Mouse (Mus musculus) kidney, adult 11 months (tissue): ENCODE measurements around the gene Ankrd55.

Source experiments
- DNase-seq: peaks from one replicate; pipeline ENCODE4 v3.0.0; 2022

Ankrd55 gene

GRCm38 (mm10) chr13:112288225-112289178 lies at the start of gene Ankrd55:
TSS of gene Ankrd55 (plus strand) at chr13:112288451.
- DNase-seq = peak; percentile 34

GRCm38 (mm10) chr13:112239239-112239638 lies 49.0 kb upstream of the Ankrd55 start:
- DNase-seq = no peak

GRCm38 (mm10) chr13:112241431-112241830 lies 46.8 kb upstream of the Ankrd55 start:
- no peak for DNase-seq

GRCm38 (mm10) chr13:112245131-112245530 lies 43.1 kb upstream of the Ankrd55 start:
- DNase-seq = no peak

GRCm38 (mm10) chr13:112251433-112251832 lies 36.8 kb upstream of the Ankrd55 start:
- DNase-seq = no peak

DNA sequence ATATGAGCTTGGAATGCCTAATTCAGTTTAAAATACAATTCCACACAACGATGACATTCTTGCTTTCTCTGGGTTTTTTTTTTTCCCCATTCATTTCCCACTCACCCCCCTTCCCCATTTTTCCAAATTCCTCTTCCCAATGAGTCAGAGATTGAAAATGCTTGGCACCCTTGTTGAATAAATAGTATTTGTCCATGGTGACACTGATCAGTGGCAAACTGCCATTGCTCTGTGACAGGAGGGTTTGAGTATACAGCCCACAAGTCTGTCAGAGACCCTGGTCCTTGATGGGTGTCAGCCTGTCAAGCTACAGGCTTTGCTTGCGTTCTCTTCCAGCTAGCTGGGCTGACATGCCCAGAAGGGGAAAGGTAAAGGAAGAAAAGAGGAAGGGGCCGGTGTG lies 36.2 kb upstream of the Ankrd55 start:
- no peak for DNase-seq

GRCm38 (mm10) chr13:112252991-112253620 lies 35.1 kb upstream of the Ankrd55 start:
- DNase-seq = no peak

GRCm38 (mm10) chr13:112254116-112254515 lies 34.1 kb upstream of the Ankrd55 start:
- no peak for DNase-seq

GRCm38 (mm10) chr13:112255862-112256261 lies 32.4 kb upstream of the Ankrd55 start:
- DNase-seq = no peak

DNA sequence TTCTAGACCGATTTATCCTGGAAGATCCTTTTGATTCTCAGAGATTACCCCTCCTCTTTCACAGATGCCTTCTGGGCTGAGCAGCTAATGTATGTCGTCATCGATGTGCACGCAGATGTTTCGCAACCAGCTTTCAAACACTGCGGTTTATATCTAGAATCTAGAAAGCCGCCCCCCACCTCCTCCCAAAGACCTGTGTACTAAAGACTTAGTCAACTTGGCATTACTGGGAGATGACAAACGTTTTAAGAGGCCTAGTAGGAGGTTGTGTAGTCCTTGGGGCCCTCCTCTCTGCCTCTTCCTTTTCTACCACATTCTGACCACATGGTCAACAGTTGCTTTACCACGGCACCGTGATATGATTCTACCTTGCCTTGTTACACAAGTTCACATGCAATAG lies 29.8 kb upstream of the Ankrd55 start:
- DNase-seq = no peak

DNA sequence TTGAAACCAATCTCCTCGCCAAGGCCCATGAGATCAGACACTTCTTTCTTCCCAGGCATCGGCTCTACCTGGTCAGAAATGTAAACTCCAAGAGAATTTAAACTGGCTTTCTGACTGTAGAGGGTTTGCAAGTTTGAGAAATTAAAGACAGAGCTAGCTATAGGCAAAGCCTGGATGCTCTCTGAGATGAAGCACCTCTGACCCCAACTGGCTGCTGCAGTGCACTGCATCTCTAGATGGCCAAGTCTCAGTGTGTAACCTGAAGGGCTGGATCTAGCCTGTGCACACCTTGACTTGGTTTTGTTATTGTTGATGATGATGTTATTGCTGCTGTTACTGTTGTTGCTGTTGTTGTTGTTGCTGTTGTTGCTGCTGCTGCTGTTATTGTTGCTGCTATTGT lies 28.9 kb upstream of the Ankrd55 start:
- DNase-seq = peak; percentile 67

DNA sequence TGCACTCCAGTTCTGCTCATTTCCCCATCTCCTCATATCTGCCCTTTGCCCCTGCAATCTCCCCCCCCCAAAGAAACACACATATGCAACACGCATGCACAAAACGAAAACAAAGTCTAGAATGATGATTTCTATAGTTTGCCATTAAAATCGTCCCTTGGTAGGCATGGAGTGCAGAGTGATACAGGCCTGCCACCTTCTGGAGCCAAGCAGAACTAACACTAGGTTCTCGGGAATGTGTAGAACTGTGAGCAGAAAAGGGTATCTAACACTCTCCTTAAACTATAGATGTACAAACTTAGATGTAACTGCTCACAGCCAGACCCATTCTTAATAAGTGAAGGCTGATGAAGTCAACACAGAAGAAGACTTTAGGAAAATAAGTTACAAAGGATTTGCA lies 23.6 kb upstream of the Ankrd55 start:
- no peak for DNase-seq

DNA sequence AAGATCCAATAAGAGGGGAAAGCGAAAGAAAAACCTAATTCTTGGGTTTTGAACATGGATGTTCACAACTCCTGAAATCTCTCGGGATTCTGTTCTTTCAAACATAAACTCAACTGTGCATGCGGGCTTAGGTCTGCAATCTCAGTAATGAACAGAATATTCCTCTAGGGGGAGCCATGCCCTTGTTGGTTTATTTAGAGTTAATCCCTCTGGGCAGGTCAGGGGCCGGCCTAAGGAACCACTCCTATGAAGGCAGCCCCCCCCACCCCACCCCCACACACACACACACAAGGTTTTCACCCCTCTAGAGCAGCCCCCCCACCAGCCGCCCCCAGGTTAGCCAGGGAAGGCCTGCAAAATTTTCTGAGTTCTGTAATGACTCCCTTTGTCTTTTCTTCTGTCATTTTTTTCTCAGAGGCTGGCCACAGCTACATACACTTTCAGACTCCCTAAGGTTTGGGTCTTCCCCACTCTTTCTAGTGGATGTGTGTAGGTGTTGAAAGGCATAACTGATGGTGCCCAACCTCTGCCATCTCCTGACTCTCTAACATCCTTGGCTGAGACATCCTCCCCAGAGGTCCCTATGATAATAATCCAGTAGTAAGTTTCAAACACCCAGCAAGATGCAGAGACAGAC lies 16.2 kb upstream of the Ankrd55 start:
- no peak for DNase-seq

- no peak for DNase-seq
Measured at GRCm38 (mm10) chr13:112274636-112275035, 13.6 kb upstream of the Ankrd55 start.

DNA sequence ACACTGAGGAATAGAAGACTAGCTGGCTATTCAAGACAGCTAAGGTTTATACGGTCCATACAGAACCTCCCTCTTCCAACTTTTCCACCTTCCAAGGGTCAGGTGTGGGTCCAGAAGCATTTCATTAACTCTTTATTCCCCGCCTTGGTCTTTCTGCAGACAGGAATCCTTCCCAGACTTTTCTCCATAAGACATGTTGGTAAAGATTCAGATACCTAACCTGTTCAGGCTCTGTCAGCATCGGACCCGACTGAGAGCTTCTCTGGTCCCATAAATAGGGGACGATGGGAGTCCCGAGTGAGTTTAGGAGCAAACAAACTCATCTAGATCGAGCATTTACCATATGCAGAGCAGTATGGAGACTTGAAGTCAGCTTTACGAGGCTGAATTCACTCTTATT lies 12.3 kb upstream of the Ankrd55 start:
- no peak for DNase-seq

DNA sequence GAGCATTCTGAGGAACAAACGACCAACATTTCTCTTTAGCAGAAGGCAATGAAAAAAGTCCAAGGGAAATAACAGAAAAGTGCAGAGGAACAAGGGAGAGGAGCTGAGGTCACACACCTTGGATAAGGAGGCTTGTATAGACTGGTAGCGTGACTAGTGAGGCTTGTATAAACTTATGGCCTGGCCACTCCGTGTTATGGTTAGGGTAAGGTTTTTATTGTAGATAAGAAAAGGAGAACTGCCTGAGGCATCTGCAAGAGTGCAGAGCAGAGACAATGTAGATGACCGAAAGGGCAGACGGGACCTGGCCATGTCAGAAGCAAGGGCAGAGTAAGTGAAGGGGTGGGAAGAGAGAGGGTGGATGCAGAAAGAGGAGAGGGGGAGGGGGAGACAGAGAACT lies 10.7 kb upstream of the Ankrd55 start:
- DNase-seq = no peak

DNA sequence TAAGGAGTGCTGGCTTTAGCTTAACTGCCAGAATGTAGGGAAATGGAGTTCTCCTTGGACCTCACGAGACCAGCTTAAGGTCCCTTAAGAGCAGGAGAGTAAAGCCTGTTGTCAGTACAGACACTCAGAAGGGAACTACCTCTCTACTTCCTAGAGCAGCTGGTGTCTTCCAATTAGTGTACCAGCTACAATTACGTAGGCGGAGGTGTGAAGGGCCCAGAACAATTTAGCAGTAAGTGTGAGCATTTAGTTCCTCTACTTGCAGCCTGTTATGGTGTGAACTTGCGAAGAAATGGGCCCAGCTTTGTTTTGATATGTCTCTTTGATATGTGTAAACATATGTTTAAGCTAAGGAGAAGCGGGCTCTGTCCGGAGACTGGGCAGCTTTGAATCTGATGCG lies 10.0 kb upstream of the Ankrd55 start:
- no peak for DNase-seq

GRCm38 (mm10) chr13:112287135-112287534 lies 1.1 kb upstream of the Ankrd55 start:
- no peak for DNase-seq

DNA sequence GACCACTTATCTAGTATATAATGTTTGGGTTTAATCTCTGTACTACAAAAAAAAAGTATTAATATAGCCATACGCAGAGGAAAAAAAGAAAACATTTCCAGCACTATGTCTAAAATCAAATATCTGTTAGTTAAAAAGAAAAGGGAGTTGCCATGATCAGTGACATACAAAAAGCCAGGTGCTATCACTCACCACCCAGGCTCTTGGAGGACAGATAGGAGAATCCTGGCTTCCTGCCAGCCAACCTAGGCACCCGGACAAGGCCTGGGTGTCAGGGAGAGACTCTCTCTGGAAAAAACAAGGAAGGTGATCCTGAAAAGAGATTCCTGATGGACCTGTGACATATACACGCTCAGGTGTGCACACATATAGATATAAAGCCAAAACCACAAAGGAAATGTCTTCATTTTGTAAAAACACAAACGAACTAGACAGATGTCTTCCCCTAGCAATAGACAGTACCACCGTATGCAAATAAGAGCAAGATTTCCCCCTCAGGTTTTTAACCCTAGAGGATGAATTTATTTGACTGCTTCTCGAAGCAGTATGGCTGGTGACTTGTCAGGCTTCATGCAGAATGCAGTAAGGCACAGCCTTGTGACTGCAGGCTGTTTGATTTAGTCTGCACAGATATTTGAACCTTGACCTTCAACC lies 553 bp upstream of the Ankrd55 start:
- no peak for DNase-seq

- no peak for DNase-seq
Measured at GRCm38 (mm10) chr13:112289338-112289737, 1.1 kb downstream of the Ankrd55 start.

- DNase-seq = no peak
Measured at GRCm38 (mm10) chr13:112289981-112290380, 1.7 kb downstream of the Ankrd55 start.

GRCm38 (mm10) chr13:112292489-112292888 lies 4.2 kb downstream of the Ankrd55 start:
- no peak for DNase-seq

DNA sequence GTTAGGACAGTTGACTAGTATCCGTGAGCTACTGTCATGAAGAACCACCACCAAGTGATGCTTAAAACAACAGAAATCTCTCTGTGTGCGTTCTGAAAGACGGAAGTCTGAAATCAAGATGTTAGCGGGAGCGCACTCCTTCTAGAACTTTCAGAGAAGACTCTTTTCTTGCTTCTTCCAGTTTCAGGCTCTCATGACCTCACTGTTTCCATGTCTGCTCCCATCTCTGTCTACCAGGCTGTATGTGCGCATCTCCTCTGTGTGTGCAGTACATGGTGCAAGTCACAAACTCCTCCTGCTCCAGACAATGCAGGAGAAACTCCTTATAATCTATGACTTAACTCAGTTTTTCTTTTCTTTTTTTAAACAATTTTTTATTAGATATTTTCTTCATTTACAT lies 4.8 kb downstream of the Ankrd55 start:
- no peak for DNase-seq
